Comparison of ENCODE assay signal across 28 mouse cellular contexts in genomic region chr9:32225584-32225983, GRCm38 (mm10).
DNase-seq lines count a peak whose midpoint lies in the region; ATAC-seq and TF ChIP-seq lines count a peak whose summit lies in the region.
"Had no signal": no experiment of that assay in that cellular context is flagged by ENCODE, and none has a peak within 500 bp of the region (broad histone marks: within the 10 kb centered on the region; RNA-seq: fewer than 3 reads in every experiment).

No protein-coding gene starts in this region.

- no peak overlapping the region for H3K9ac ChIP-seq in kidney, embryonic 15.5 days
- peak overlapping the region; percentile 23; the same call in 1 of the 2 replicates for H3K9ac ChIP-seq in intestine, embryonic 15.5 days
- no peak overlapping the region for H3K9ac ChIP-seq in stomach, embryonic 15.5 days
- H3K9ac ChIP-seq: embryonic facial prominence, embryonic 12.5 days; forebrain, embryonic 15.5 days; hindbrain, embryonic 12.5 days; liver, embryonic 14.5 days; midbrain, embryonic 13.5 days; neural tube, embryonic 15.5 days had no signal

- H3K4me3 ChIP-seq in kidney, adult 2 months (ENCODE audit: insufficient read depth, low read depth, low read length), result peak overlapping the region; percentile 41; the same call in 1 of the 2 replicates
- H3K4me3 ChIP-seq in kidney, embryonic 15.5 days (replicated peaks), result no peak overlapping the region
- peak overlapping the region; percentile 65 for H3K4me3 ChIP-seq in cortical plate, adult 2 months (ENCODE audit: insufficient read depth, low read length)
- H3K4me3 ChIP-seq in intestine, embryonic 15.5 days (replicated peaks), result 0 out of 2 replicates have a peak overlapping the region, but pooled peaks have one; percentile 1
- no peak overlapping the region; the same call in 1 of the 2 replicates for H3K4me3 ChIP-seq in stomach, embryonic 15.5 days (replicated peaks)
- H3K4me3 ChIP-seq in forebrain, embryonic 10.5 days, result no peak overlapping the region
- H3K4me3 ChIP-seq: embryonic facial prominence, embryonic 12.5 days; forebrain, embryonic 15.5 days; hindbrain, embryonic 12.5 days; midbrain, embryonic 13.5 days; neural tube, embryonic 15.5 days had no signal

- peaks cover 11% of the 10 kb centered on the region for H3K4me1 ChIP-seq in kidney, adult 2 months (ENCODE audit: control insufficient read depth, insufficient read depth, low read length)
- H3K4me1 ChIP-seq in kidney, embryonic 15.5 days, result peaks cover 22% of the 10 kb centered on the region
- peaks cover 12% of the 10 kb centered on the region; the same call in 1 of the 2 replicates for H3K4me1 ChIP-seq in cortical plate, adult 2 months (ENCODE audit: control insufficient read depth, insufficient read depth, low read length)
- H3K4me1 ChIP-seq in intestine, embryonic 15.5 days (replicated peaks), result peaks cover 11% of the 10 kb centered on the region
- peaks cover 8% of the 10 kb centered on the region; the same call in 1 of the 2 replicates for H3K4me1 ChIP-seq in stomach, embryonic 15.5 days
- peaks cover 30% of the 10 kb centered on the region for H3K4me1 ChIP-seq in forebrain, embryonic 10.5 days

- 31% methylated on average over 1 of the region's 1 CpGs for WGBS in kidney, adult 2 months
- WGBS in kidney, embryonic 15.5 days, result 64% methylated on average over 1 of the region's 1 CpGs
- WGBS in intestine, embryonic 15.5 days, result 61% methylated on average over 1 of the region's 1 CpGs
- WGBS in stomach, embryonic 15.5 days, result 47% methylated on average over 1 of the region's 1 CpGs
- 83% methylated on average over 1 of the region's 1 CpGs for WGBS in forebrain, embryonic 10.5 days

- H3K9me3 ChIP-seq in kidney, embryonic 15.5 days (replicated peaks), result no peaks in the 10 kb centered on the region
- no peaks in the 10 kb centered on the region for H3K9me3 ChIP-seq in intestine, embryonic 15.5 days
- H3K9me3 ChIP-seq in stomach, embryonic 15.5 days, result no peaks in the 10 kb centered on the region
- no peaks in the 10 kb centered on the region for H3K9me3 ChIP-seq in forebrain, embryonic 10.5 days
- H3K9me3 ChIP-seq: embryonic facial prominence, embryonic 12.5 days; forebrain, embryonic 15.5 days; hindbrain, embryonic 12.5 days; midbrain, embryonic 13.5 days; neural tube, embryonic 15.5 days had no signal

- TF ChIP-seq POLR2A in kidney, adult 2 months (IDR thresholded peaks at IDR 0.05; ENCODE audit: low read depth, low read length), result no peak
- TF ChIP-seq POLR2A in cortical plate, adult 2 months (IDR thresholded peaks at IDR 0.05; ENCODE audit: extremely low read depth, insufficient read depth, low read length), result no peak; the same call in 1 of the 2 replicates

- H3K4me2 ChIP-seq in kidney, embryonic 15.5 days, result no peak overlapping the region
- H3K4me2 ChIP-seq in intestine, embryonic 15.5 days (replicated peaks), result peak overlapping the region; percentile 43; the same call in 1 of the 2 replicates
- peak overlapping the region; percentile 17; the same call in 1 of the 2 replicates for H3K4me2 ChIP-seq in stomach, embryonic 15.5 days
- H3K4me2 ChIP-seq: embryonic facial prominence, embryonic 12.5 days; forebrain, embryonic 15.5 days; heart, embryonic 11.5 days; hindbrain, embryonic 12.5 days; midbrain, embryonic 13.5 days; neural tube, embryonic 15.5 days had no signal

- ATAC-seq in kidney, embryonic 15.5 days (replicated peaks; ENCODE audit: low FRiP score), result no peak
- ATAC-seq in intestine, embryonic 15.5 days, result no peak
- ATAC-seq in stomach, embryonic 15.5 days (ENCODE audit: insufficient read depth, low FRiP score, low read depth), result no peak
- ATAC-seq: CD4-positive, CD25-positive, alpha-beta regulatory T cell, adult 4 months; forebrain, embryonic 15.5 days; hindbrain, postnatal 0 days; midbrain, embryonic 13.5 days had no signal

- no peaks in the 10 kb centered on the region for H3K27me3 ChIP-seq in kidney, adult 2 months (replicated peaks; ENCODE audit: control insufficient read depth, insufficient read depth, low read length)
- H3K27me3 ChIP-seq in kidney, embryonic 15.5 days, result no peaks in the 10 kb centered on the region
- H3K27me3 ChIP-seq in intestine, embryonic 15.5 days (replicated peaks), result no peaks in the 10 kb centered on the region
- H3K27me3 ChIP-seq in stomach, embryonic 15.5 days (replicated peaks), result no peaks in the 10 kb centered on the region
- H3K27me3 ChIP-seq in forebrain, embryonic 10.5 days (ENCODE audit: poor library complexity, severe bottlenecking), result no peaks in the 10 kb centered on the region
- H3K27me3 ChIP-seq: embryonic facial prominence, embryonic 12.5 days; forebrain, embryonic 15.5 days; hindbrain, embryonic 12.5 days; midbrain, embryonic 13.5 days; neural tube, embryonic 15.5 days had no signal

- no peak for DNase-seq in kidney, adult 2 months
- DNase-seq in Muller cell, postnatal 12 days (ENCODE audit: inconsistent ontology term), result no peak
- no peak for DNase-seq in forebrain, embryonic 10.5 days (ENCODE audit: extremely low spot score, low spot score)
- DNase-seq: adrenal gland, postnatal 25 days; cerebellum, adult 11-12 months; gastrocnemius, postnatal 25 days; kidney, adult 18-20 months; kidney, postnatal 25 days; layer of hippocampus, postnatal 36 days; liver; lung, adult 2 months; lung, postnatal 10 days; retina, postnatal 1 day; right cerebral cortex, postnatal 14 days had no signal

- H3K27ac ChIP-seq in kidney, adult 2 months (ENCODE audit: insufficient read depth, low read depth, low read length), result peak overlapping the region; percentile 56
- H3K27ac ChIP-seq in kidney, embryonic 15.5 days, result no peak overlapping the region
- H3K27ac ChIP-seq in cortical plate, adult 2 months (ENCODE audit: insufficient read depth, low read length), result peak overlapping the region; percentile 80
- no peak overlapping the region for H3K27ac ChIP-seq in intestine, embryonic 15.5 days
- H3K27ac ChIP-seq in stomach, embryonic 15.5 days, result no peak overlapping the region
- no peak overlapping the region for H3K27ac ChIP-seq in forebrain, embryonic 10.5 days
- H3K27ac ChIP-seq: embryonic facial prominence, embryonic 12.5 days; forebrain, embryonic 15.5 days; hindbrain, embryonic 12.5 days; hindbrain, postnatal 0 days; liver, embryonic 14.5 days; macrophage; midbrain, embryonic 13.5 days; neural tube, embryonic 15.5 days had no signal

- no peak for TF ChIP-seq CTCF in kidney, adult 2 months (conservative IDR thresholded peaks at IDR 0.05; ENCODE audit: insufficient read depth, insufficient read length, low read depth, low read length)
- no peak for TF ChIP-seq CTCF in cortical plate, adult 2 months (IDR thresholded peaks at IDR 0.05; ENCODE audit: extremely low read depth, insufficient read depth, low read length)

- no peaks in the 10 kb centered on the region for H3K36me3 ChIP-seq in kidney, adult 2 months (ENCODE audit: control insufficient read depth, insufficient read depth, low read length)
- no peaks in the 10 kb centered on the region for H3K36me3 ChIP-seq in kidney, embryonic 15.5 days
- no peaks in the 10 kb centered on the region for H3K36me3 ChIP-seq in intestine, embryonic 15.5 days
- H3K36me3 ChIP-seq in stomach, embryonic 15.5 days, result no peaks in the 10 kb centered on the region
- H3K36me3 ChIP-seq in forebrain, embryonic 10.5 days (replicated peaks), result no peaks in the 10 kb centered on the region
- H3K36me3 ChIP-seq: embryonic facial prominence, embryonic 12.5 days; forebrain, embryonic 15.5 days; hindbrain, embryonic 12.5 days; midbrain, embryonic 13.5 days; neural tube, embryonic 15.5 days had no signal

Comparison
In these comparisons a context has a peak if more than half of its experiments do, and no peak if none do; other contexts are left out.
1. H3K27ac ChIP-seq: peak in kidney, adult 2 months (single experiment) and cortical plate, adult 2 months (single experiment); none in kidney, embryonic 15.5 days (single experiment), intestine, embryonic 15.5 days (single experiment), stomach, embryonic 15.5 days (single experiment) and forebrain, embryonic 10.5 days (single experiment).
2. H3K4me3 ChIP-seq: peak in kidney, adult 2 months (single experiment), cortical plate, adult 2 months (single experiment) and intestine, embryonic 15.5 days (single experiment); none in kidney, embryonic 15.5 days (single experiment), stomach, embryonic 15.5 days (single experiment) and forebrain, embryonic 10.5 days (single experiment).